Mouse (Mus musculus) embryonic facial prominence, embryonic 13.5 days (tissue): ENCODE data around the gene Dock8. TPM values are rescaled to one million over a fixed set of nuclear protein-coding genes. Genes with fewer than 3 reads are reported as not detected.

Experiments
- ATAC-seq: fragments of 200-750 bp; cut with Nextera tagmentation; 2 replicates; pipeline ENCODE4 v1.8.0; 2017; ENCODE audit warnings: low read depth; ENCODE audit not compliant: insufficient number of reproducible peaks, insufficient read depth, low FRiP score, low TSS enrichment
- H3K27ac ChIP-seq: fragments of 300-500 bp; sonication (generic); 2 replicates; pipeline ENCODE4 v1.5.1; 2015; ENCODE audit warnings: moderate library complexity, mild to moderate bottlenecking, inconsistent platforms
- H3K27me3 ChIP-seq: fragments of 300-500 bp; sonication (generic); 2 replicates; pipeline ENCODE4 v1.6.1; 2015; ENCODE audit warnings: mild to moderate bottlenecking, inconsistent platforms
- H3K36me3 ChIP-seq: fragments of 300-500 bp; sonication (generic); 2 replicates; pipeline ENCODE4 v1.6.1; 2015; ENCODE audit warnings: mild to moderate bottlenecking, inconsistent platforms
- H3K4me1 ChIP-seq: fragments of 300-500 bp; sonication (generic); 2 replicates; pipeline ENCODE4 v1.6.1; 2015; ENCODE audit warnings: inconsistent platforms
- H3K4me2 ChIP-seq: fragments of 300-500 bp; sonication (generic); 2 replicates; pipeline ENCODE4 v1.6.1; 2015; ENCODE audit warnings: moderate library complexity, mild to moderate bottlenecking, inconsistent platforms
- H3K4me3 ChIP-seq: fragments of 300-500 bp; sonication (generic); 2 replicates; pipeline ENCODE4 v1.5.1; 2015; ENCODE audit warnings: mild to moderate bottlenecking, inconsistent platforms
- H3K9ac ChIP-seq: fragments of 300-500 bp; sonication (generic); 2 replicates; pipeline ENCODE4 v1.6.1; 2015; ENCODE audit warnings: mild to moderate bottlenecking, inconsistent platforms
- H3K9me3 ChIP-seq: fragments of 300-500 bp; sonication (generic); 2 replicates; pipeline ENCODE4 v1.6.1; 2016; ENCODE audit warnings: inconsistent platforms
- WGBS: fragments of 180-500 bp; shearing (Covaris S2); methylation state at CpG from one replicate; pipeline ENCODE4 v1.1.7; 2015; ENCODE audit warnings: mixed read lengths; 5-methylcytosine and 5-hydroxymethylcytosine counted together
- polyA plus RNA-seq: library from polyadenylated mRNA; unstranded; fragments of >200 nt; fragmentation: Nextera tagmentation; extraction: Ambion mirVana; gene quantifications from 2 replicates; pipeline ENCODE4 v1.2.1, GENCODE M21; 2015

Gene Dock8
- polyA plus RNA-seq, 1 experiment from 2014 or later: 5.7 TPM

GRCm38 (mm10) chr19:24983857-24984498, 15.4 kb upstream of the Dock8 start:
- Histone ChIP-seq H3K9ac (no peak overlapping the region), H3K27ac (no peak overlapping the region), H3K9me3 (no peaks in the 10 kb centered on the region), H3K4me1 (peaks cover 5% of the 10 kb centered on the region), H3K36me3 (no peaks in the 10 kb centered on the region), H3K4me3 (no peak overlapping the region), H3K27me3 (no peaks in the 10 kb centered on the region), H3K4me2 (no peak overlapping the region)
- 82% methylated on average over 7 of the region's 7 CpGs for WGBS
- ATAC-seq: no peak

GRCm38 (mm10) chr19:24985045-24985444, 14.3 kb upstream of the Dock8 start:
- Histone ChIP-seq H3K9me3 (no peaks in the 10 kb centered on the region), H3K4me2 (no peak overlapping the region), H3K27me3 (no peaks in the 10 kb centered on the region), H3K36me3 (no peaks in the 10 kb centered on the region), H3K4me1 (peaks cover 5% of the 10 kb centered on the region), H3K27ac (no peak overlapping the region), H3K4me3 (no peak overlapping the region), H3K9ac (no peak overlapping the region)
- WGBS: 92% methylated on average over 2 of the region's 2 CpGs
- no peak for ATAC-seq

- H3K36me3 ChIP-seq: no peaks in the 10 kb centered on the region
- H3K27me3 ChIP-seq: no peaks in the 10 kb centered on the region
- WGBS: 69% methylated on average over 4 of the region's 4 CpGs
- no peak overlapping the region for H3K4me2 ChIP-seq
- no peak overlapping the region for H3K4me3 ChIP-seq
- ATAC-seq: no peak
- H3K9ac ChIP-seq: no peak overlapping the region
- H3K9me3 ChIP-seq: no peaks in the 10 kb centered on the region
- no peak overlapping the region for H3K27ac ChIP-seq
- no peaks in the 10 kb centered on the region for H3K4me1 ChIP-seq
Measured at GRCm38 (mm10) chr19:24987355-24987754, 12.0 kb upstream of the Dock8 start.

GRCm38 (mm10) chr19:24988831-24989230, 10.5 kb upstream of the Dock8 start:
- ATAC-seq: no peak
- Histone ChIP-seq H3K4me2 (no peak overlapping the region), H3K27me3 (no peaks in the 10 kb centered on the region), H3K9me3 (no peaks in the 10 kb centered on the region), H3K4me3 (no peak overlapping the region), H3K36me3 (no peaks in the 10 kb centered on the region), H3K4me1 (no peaks in the 10 kb centered on the region), H3K27ac (no peak overlapping the region), H3K9ac (no peak overlapping the region)
- 79% methylated on average over 5 of the region's 5 CpGs for WGBS

- no peaks in the 10 kb centered on the region for H3K36me3 ChIP-seq
- no peak overlapping the region for H3K4me3 ChIP-seq
- H3K27me3 ChIP-seq: no peaks in the 10 kb centered on the region
- no peak overlapping the region for H3K9ac ChIP-seq
- H3K4me1 ChIP-seq: no peaks in the 10 kb centered on the region
- H3K9me3 ChIP-seq: no peaks in the 10 kb centered on the region
- H3K27ac ChIP-seq: no peak overlapping the region
- H3K4me2 ChIP-seq: no peak overlapping the region
- WGBS: 63% methylated on average over 7 of the region's 7 CpGs
- ATAC-seq: no peak
Measured at GRCm38 (mm10) chr19:24990138-24990822, 9.1 kb upstream of the Dock8 start.

- H3K9me3 ChIP-seq: no peaks in the 10 kb centered on the region
- no peak for ATAC-seq
- no peak overlapping the region for H3K9ac ChIP-seq
- H3K36me3 ChIP-seq: no peaks in the 10 kb centered on the region
- H3K27me3 ChIP-seq: peaks cover 26% of the 10 kb centered on the region
- H3K4me2 ChIP-seq: no peak overlapping the region
- no peaks in the 10 kb centered on the region for H3K4me1 ChIP-seq
- no peak overlapping the region for H3K27ac ChIP-seq
- H3K4me3 ChIP-seq: no peak overlapping the region
- 66% methylated on average over 6 of the region's 6 CpGs for WGBS
Measured at GRCm38 (mm10) chr19:24993526-24993925, 5.8 kb upstream of the Dock8 start.

- Histone ChIP-seq H3K36me3 (no peaks in the 10 kb centered on the region), H3K9ac (no peak overlapping the region), H3K9me3 (no peaks in the 10 kb centered on the region), H3K27ac (no peak overlapping the region), H3K27me3 (peaks cover 40% of the 10 kb centered on the region), H3K4me2 (no peak overlapping the region), H3K4me3 (no peak overlapping the region), H3K4me1 (peaks cover 8% of the 10 kb centered on the region)
- 23% methylated on average over 8 of the region's 8 CpGs for WGBS
- ATAC-seq: no peak
Measured at GRCm38 (mm10) chr19:24994900-24995299, 4.4 kb upstream of the Dock8 start.

GRCm38 (mm10) chr19:24996815-24997704, 2.3 kb upstream of the Dock8 start:
- H3K36me3 ChIP-seq: no peaks in the 10 kb centered on the region
- WGBS: 71% methylated on average over 12 of the region's 12 CpGs

GRCm38 (mm10) chr19:24998561-24998960, 773 bp upstream of the Dock8 start:
- no peak overlapping the region for H3K4me3 ChIP-seq

More at GRCm38 (mm10) chr19:24996815-24997704, 2.3 kb upstream of the Dock8 start:
- Histone ChIP-seq H3K9ac (no peak overlapping the region), H3K27me3 (peaks cover 61% of the 10 kb centered on the region), H3K27ac (no peak overlapping the region), H3K4me3 (no peak overlapping the region), H3K4me1 (peaks cover 13% of the 10 kb centered on the region), H3K4me2 (no peak overlapping the region), H3K9me3 (no peaks in the 10 kb centered on the region)
- ATAC-seq: no peak

GRCm38 (mm10) chr19:25000153-25000552, 819 bp downstream of the Dock8 start:
- peak overlapping the region; percentile 99 for H3K4me2 ChIP-seq
- peaks cover 18% of the 10 kb centered on the region for H3K4me1 ChIP-seq
- ATAC-seq: no peak
- no peak overlapping the region for H3K9ac ChIP-seq
- no peaks in the 10 kb centered on the region for H3K9me3 ChIP-seq
- no peak overlapping the region for H3K27ac ChIP-seq
- H3K27me3 ChIP-seq: peaks cover 74% of the 10 kb centered on the region
- peak overlapping the region; percentile 67 for H3K4me3 ChIP-seq
- 32% methylated on average over 9 of the region's 9 CpGs for WGBS
- H3K36me3 ChIP-seq: no peaks in the 10 kb centered on the region

More at GRCm38 (mm10) chr19:24998561-24998960, 773 bp upstream of the Dock8 start:
- ATAC-seq: no peak
- H3K27ac ChIP-seq: no peak overlapping the region
- H3K36me3 ChIP-seq: no peaks in the 10 kb centered on the region
- whole genome bisulfite sequencing: 52% methylated on average over 5 of the region's 5 CpGs
- H3K4me1 ChIP-seq: peaks cover 13% of the 10 kb centered on the region
- H3K4me2 ChIP-seq: peak overlapping the region; percentile 99
- no peak overlapping the region for H3K9ac ChIP-seq
- peaks cover 71% of the 10 kb centered on the region for H3K27me3 ChIP-seq
- H3K9me3 ChIP-seq: no peaks in the 10 kb centered on the region

GRCm38 (mm10) chr19:25002032-25002431, 2.7 kb downstream of the Dock8 start:
- ATAC-seq: no peak
- H3K27me3 ChIP-seq: peaks cover 62% of the 10 kb centered on the region
- 80% methylated on average over 6 of the region's 6 CpGs for WGBS
- H3K4me2 ChIP-seq: no peak overlapping the region
- H3K4me3 ChIP-seq: no peak overlapping the region
- H3K9ac ChIP-seq: no peak overlapping the region
- H3K27ac ChIP-seq: no peak overlapping the region
- H3K4me1 ChIP-seq: peaks cover 18% of the 10 kb centered on the region
- no peaks in the 10 kb centered on the region; the same call in 1 of the 2 replicates for H3K9me3 ChIP-seq
- H3K36me3 ChIP-seq: no peaks in the 10 kb centered on the region
